Mouse (Mus musculus) heart, postnatal 10 days (tissue): Measurements from ENCODE around the gene Kcnc3. TPM values are rescaled to one million over a fixed set of nuclear protein-coding genes. Genes with fewer than 3 reads are reported as not detected.

Experiments used
- DNase-seq, 2 experiments: peaks; one replicate each; pipeline ENCODE4 v3.0.0; 2021
- intact Hi-C: fragments of 180-260 bp; cut with DNase I; formaldehyde crosslinking; loops from one replicate; pipeline ENCODE4 v1.15.1; 2025
- total RNA-seq, 2 experiments: library from RNA; stranded (reverse); gene quantifications; 2 replicates each; pipeline ENCODE4 v1.2.3; 2021

Gene Kcnc3
- total RNA-seq, 2 experiments from 2014 or later = 0.35 to 0.36 TPM

GRCm38 (mm10) chr7:44653773-44654172 lies 63.3 kb downstream of the Kcnc3 start:
- peak in 1 of 2 experiments; percentile 30 for DNase-seq
- intact Hi-C loops = loop anchor here (5.0 kb wide), 1 partner anchor 49 kb away; no protein-coding TSS in a partner anchor

Other genes starting within 250 kb of the Kcnc3 start
- gene Syt3, start 206.6 kb upstream of the Kcnc3 start, total RNA-seq = 1 to 10 TPM in 1 of 2 experiments, under 1 TPM in 1; 0.74 to 1.3 TPM
- under 1 TPM in 1 of 2 experiments, not detected in 1; 0.40 TPM for gene 1700008O03Rik, start 204.8 kb upstream of the Kcnc3 start, total RNA-seq
- gene Lrrc4b, start 161.6 kb upstream of the Kcnc3 start, total RNA-seq = 10 to 100 TPM; 28.3 to 39.0 TPM
- gene Aspdh, start 125.3 kb upstream of the Kcnc3 start, total RNA-seq = under 1 TPM; 0.79 to 0.93 TPM
- gene Josd2, start 122.7 kb upstream of the Kcnc3 start, total RNA-seq = 10 to 100 TPM; 70.3 to 79.0 TPM
- 100 to 1,000 TPM; 101 to 102 TPM for gene Emc10, start 94.1 kb upstream of the Kcnc3 start, total RNA-seq
- gene Fam71e1, start 94.1 kb upstream of the Kcnc3 start, total RNA-seq = 1 to 10 TPM; 5.1 to 6.0 TPM
- gene Mybpc2, start 66.0 kb upstream of the Kcnc3 start, total RNA-seq = 10 to 100 TPM; 16.3 to 22.2 TPM
- gene Spib, start 58.6 kb upstream of the Kcnc3 start, total RNA-seq = 1 to 10 TPM; 1.1 to 1.3 TPM
- gene Pold1, start 41.8 kb upstream of the Kcnc3 start, total RNA-seq = 10 to 100 TPM; 18.7 to 24.5 TPM
- gene Nr1h2, start 36.7 kb upstream of the Kcnc3 start, total RNA-seq = 10 to 100 TPM; 45.1 to 49.0 TPM
- gene Napsa, start 18.3 kb upstream of the Kcnc3 start, total RNA-seq = 1 to 10 TPM in 1 of 2 experiments, under 1 TPM in 1; 0.43 to 1.4 TPM
- 10 to 100 TPM; 37.0 to 46.2 TPM for gene Myh14, start 80.2 kb downstream of the Kcnc3 start, total RNA-seq
- not detected for gene Izumo2, start 118.1 kb downstream of the Kcnc3 start, total RNA-seq
- gene Vrk3, start 157.7 kb downstream of the Kcnc3 start, total RNA-seq = 10 to 100 TPM; 24.7 to 28.3 TPM
- under 1 TPM; 0.12 to 0.35 TPM for gene Zfp473, start 160.4 kb downstream of the Kcnc3 start, total RNA-seq
- gene Nup62, start 225.4 kb downstream of the Kcnc3 start, total RNA-seq = 10 to 100 TPM; 44.3 to 45.1 TPM
- 1 to 10 TPM; 1.3 to 1.8 TPM for gene Il4i1, start 225.7 kb downstream of the Kcnc3 start, total RNA-seq
- 10 to 100 TPM; 50.4 to 51.3 TPM for gene Atf5, start 226.0 kb downstream of the Kcnc3 start, total RNA-seq